Mouse (Mus musculus): Measurements from ENCODE around the gene Gng10.

DNA sequence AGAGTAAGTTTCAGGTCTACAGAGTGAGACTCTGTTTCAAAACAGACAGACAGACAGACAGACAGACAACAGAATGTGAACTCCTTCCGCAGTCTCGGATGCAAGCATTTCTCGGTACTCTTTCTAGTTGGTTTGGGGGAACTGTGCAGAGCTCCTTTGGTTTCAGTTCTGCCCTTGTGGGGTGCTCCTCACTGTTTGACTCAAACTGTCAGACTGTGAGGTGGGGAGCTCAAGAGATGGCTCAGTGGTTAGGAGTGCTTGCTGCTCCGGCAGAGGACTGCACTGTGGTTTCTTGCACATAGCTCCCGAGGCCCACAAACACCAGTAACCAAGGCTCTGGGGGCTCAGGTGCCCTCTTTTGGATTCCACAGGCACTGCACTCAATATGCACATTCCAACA is 8.2 kb downstream of the Gng10 start:
- TF ChIP-seq CTCF (IDR thresholded peaks at IDR 0.05; ENCODE audit: extremely low read depth, insufficient read depth, low read length) = no peak
- TF ChIP-seq POLR2A (IDR thresholded peaks at IDR 0.05; ENCODE audit: extremely low read depth, insufficient read depth, low read length) = no peak

All from cortical plate, adult 2 months (tissue).